Mouse (Mus musculus) erythroblast, embryonic 14.5 days (primary cell): ENCODE data around the gene Nudt5. TPM values are rescaled to one million over a fixed set of nuclear protein-coding genes. Genes with fewer than 3 reads are reported as not detected.

ENCODE experiments used
- H3K27me3 ChIP-seq: 2 replicates; pipeline ENCODE4 v1.6.1; 2012; ENCODE audit warnings: inconsistent platforms; ENCODE audit not compliant: control insufficient read depth
- H3K36me3 ChIP-seq: 2 replicates; pipeline ENCODE4 v1.6.1; 2012; ENCODE audit warnings: mild to moderate bottlenecking, inconsistent platforms; ENCODE audit not compliant: control insufficient read depth
- H3K4me1 ChIP-seq: 2 replicates; pipeline ENCODE4 v1.6.1; 2012; ENCODE audit warnings: inconsistent platforms; ENCODE audit not compliant: control insufficient read depth
- H3K4me3 ChIP-seq: replicated peaks from 2 replicates; pipeline ENCODE3; 2012; ENCODE audit warnings: moderate library complexity, mild to moderate bottlenecking, inconsistent platforms
- H3K9me3 ChIP-seq: 2 replicates; pipeline ENCODE4 v1.6.1; 2012; ENCODE audit warnings: low read length, inconsistent platforms, mixed read lengths; ENCODE audit not compliant: control insufficient read depth
- GATA1 ChIP-seq: IDR thresholded peaks from 2 replicates; pipeline ENCODE4 v1.6.1; 2012; ENCODE audit warnings: low read length, inconsistent platforms, mixed read lengths
- TAL1 ChIP-seq: IDR thresholded peaks from 3 replicates; pipeline ENCODE4 v1.6.1; 2012; ENCODE audit warnings: low read length, inconsistent platforms, mixed read lengths
- polyA plus RNA-seq: library from polyadenylated mRNA; stranded (reverse); fragments of >175 nt; gene quantifications from 2 replicates; pipeline ENCODE4 v1.2.3, GENCODE M21; 2012

Gene Nudt5
- polyA plus RNA-seq, 1 experiment, result 0.63 TPM

DNA sequence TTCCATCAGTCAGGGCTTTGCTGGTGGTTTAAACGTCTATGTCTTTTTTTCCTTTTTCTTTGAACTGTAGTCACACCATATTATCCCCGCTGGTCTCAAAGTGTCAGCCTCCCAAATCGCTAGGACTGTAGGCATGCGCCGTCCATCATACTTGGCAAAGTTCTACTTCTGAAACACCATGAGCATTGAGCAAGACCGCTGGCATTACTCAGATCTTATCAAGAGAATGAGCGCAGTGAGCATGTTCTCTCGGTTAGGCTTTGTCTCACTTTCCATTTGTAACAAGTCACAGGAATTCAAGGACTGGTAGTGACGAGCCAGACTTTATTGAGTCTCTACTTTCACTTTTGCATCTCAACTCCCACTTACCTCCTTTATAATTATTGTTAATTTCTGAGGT lies 6.3 kb downstream of the Nudt5 start:
- TF ChIP-seq GATA1 (no peak), TAL1 (no peak)
- H3K27me3 ChIP-seq, result no peaks in the 10 kb centered on the region
- H3K4me1 ChIP-seq, result peaks cover 38% of the 10 kb centered on the region
- H3K4me3 ChIP-seq, result no peak overlapping the region
- H3K36me3 ChIP-seq, result peaks cover 70% of the 10 kb centered on the region
- no peaks in the 10 kb centered on the region for H3K9me3 ChIP-seq

GRCm38 (mm10) chr2:5851866-5852265 lies 7.0 kb downstream of the Nudt5 start:
- H3K4me1 ChIP-seq, result peaks cover 30% of the 10 kb centered on the region
- no peaks in the 10 kb centered on the region for H3K27me3 ChIP-seq
- no peaks in the 10 kb centered on the region for H3K9me3 ChIP-seq
- TF ChIP-seq TAL1 (no peak), GATA1 (no peak)
- H3K4me3 ChIP-seq, result no peak overlapping the region
- H3K36me3 ChIP-seq, result peaks cover 74% of the 10 kb centered on the region

GRCm38 (mm10) chr2:5862834-5863233 lies 18.0 kb downstream of the Nudt5 start, which contains the start of gene Gm13199:
Gene Gm13199, minus strand, starts transcription at chr2:5862934.
- no peak for TF ChIP-seq TAL1
- TF ChIP-seq GATA1, result no peak
- H3K36me3 ChIP-seq, result peaks cover 89% of the 10 kb centered on the region

DNA sequence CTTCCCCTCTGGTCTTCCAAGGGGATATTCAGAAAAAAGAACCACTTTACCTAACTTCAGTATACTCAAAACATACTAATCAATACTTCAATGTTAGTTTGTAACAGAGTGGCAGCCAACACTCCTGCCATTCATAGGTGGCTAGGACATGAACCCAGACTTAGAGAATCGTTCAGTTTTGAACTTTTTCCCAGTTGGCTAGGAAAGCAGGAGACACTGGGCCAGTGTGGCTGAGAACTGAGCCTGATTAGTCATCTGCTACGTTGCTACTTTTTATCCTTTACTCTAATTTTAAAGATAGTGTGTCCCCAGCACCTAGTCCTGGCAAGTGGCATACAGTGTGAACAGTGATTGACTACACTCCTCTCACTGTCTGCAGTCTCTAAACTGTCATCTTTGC lies 22.9 kb downstream of the Nudt5 start:
- no peak for TF ChIP-seq GATA1
- no peak for TF ChIP-seq TAL1
- no peaks in the 10 kb centered on the region for H3K9me3 ChIP-seq
- H3K27me3 ChIP-seq, result no peaks in the 10 kb centered on the region
- H3K4me1 ChIP-seq, result no peaks in the 10 kb centered on the region
- peaks cover 82% of the 10 kb centered on the region for H3K36me3 ChIP-seq
- H3K4me3 ChIP-seq, result no peak overlapping the region

More at GRCm38 (mm10) chr2:5862834-5863233, 18.0 kb downstream of the Nudt5 start, which contains the start of gene Gm13199:
- no peaks in the 10 kb centered on the region for H3K4me1 ChIP-seq
- no peak within 1 kb of the TSS for H3K4me3 ChIP-seq
- H3K27me3 ChIP-seq, result no peaks in the 10 kb centered on the region
- H3K9me3 ChIP-seq, result no peaks in the 10 kb centered on the region

- peaks cover 83% of the 10 kb centered on the region for H3K36me3 ChIP-seq
These were observed 24.9 kb downstream of the Nudt5 start for GRCm38 (mm10) chr2:5869746-5870145.

GRCm38 (mm10) chr2:5877446-5877845 lies 32.6 kb downstream of the Nudt5 start:
- TF ChIP-seq TAL1 (no peak), GATA1 (no peak)
- Histone ChIP-seq H3K9me3 (no peaks in the 10 kb centered on the region), H3K4me3 (no peak overlapping the region), H3K27me3 (no peaks in the 10 kb centered on the region), H3K4me1 (no peaks in the 10 kb centered on the region), H3K36me3 (peaks cover 83% of the 10 kb centered on the region)

More at GRCm38 (mm10) chr2:5869746-5870145, 24.9 kb downstream of the Nudt5 start:
- Histone ChIP-seq H3K4me1 (no peaks in the 10 kb centered on the region), H3K4me3 (no peak overlapping the region), H3K27me3 (no peaks in the 10 kb centered on the region), H3K9me3 (no peaks in the 10 kb centered on the region)
- TF ChIP-seq GATA1 (no peak), TAL1 (no peak)

- TF ChIP-seq TAL1, result no peak
- no peak for TF ChIP-seq GATA1
- H3K27me3 ChIP-seq, result no peaks in the 10 kb centered on the region
- H3K4me1 ChIP-seq, result peaks cover 33% of the 10 kb centered on the region
- peaks cover 60% of the 10 kb centered on the region for H3K36me3 ChIP-seq
- no peak overlapping the region for H3K4me3 ChIP-seq
- H3K9me3 ChIP-seq, result no peaks in the 10 kb centered on the region
These were observed 44.0 kb downstream of the Nudt5 start for GRCm38 (mm10) chr2:5888865-5889264.

GRCm38 (mm10) chr2:5889412-5889811 lies 44.6 kb downstream of the Nudt5 start:
- H3K27me3 ChIP-seq, result no peaks in the 10 kb centered on the region
- TF ChIP-seq TAL1 (no peak), GATA1 (no peak)
- no peaks in the 10 kb centered on the region for H3K9me3 ChIP-seq
- H3K36me3 ChIP-seq, result peaks cover 57% of the 10 kb centered on the region
- peaks cover 37% of the 10 kb centered on the region for H3K4me1 ChIP-seq
- no peak overlapping the region for H3K4me3 ChIP-seq

- Histone ChIP-seq H3K36me3 (peaks cover 21% of the 10 kb centered on the region), H3K27me3 (no peaks in the 10 kb centered on the region), H3K4me1 (peaks cover 35% of the 10 kb centered on the region), H3K9me3 (no peaks in the 10 kb centered on the region), H3K4me3 (peak overlapping the region; percentile 91)
- TF ChIP-seq TAL1 (no peak), GATA1 (no peak)
These were observed 49.5 kb downstream of the Nudt5 start for GRCm38 (mm10) chr2:5894296-5894695.
